Mouse (Mus musculus) lung, postnatal 0 days (tissue): Measurements from ENCODE around the gene Stard8. TPM values are rescaled to one million over a fixed set of nuclear protein-coding genes. Genes with fewer than 3 reads are reported as not detected.
"Not testable (repeated sequence)": the region's sequence is repeated elsewhere in the genome, so short reads cannot be mapped to it uniquely, and the experiment has no call there.

Source experiments
- ATAC-seq: fragments of 200-750 bp; cut with Nextera tagmentation; 2 replicates; pipeline ENCODE4 v1.8.0; 2017; ENCODE audit warnings: moderate library complexity
- DNase-seq: peaks from one replicate; pipeline ENCODE4 v3.0.0-alpha.2; 2016; ENCODE audit warnings: low spot score
- H3K27ac ChIP-seq: fragments of 300-500 bp; sonication (generic); 2 replicates; pipeline ENCODE4 v1.5.1; 2014; ENCODE audit warnings: antibody characterized with exemption, mild to moderate bottlenecking, low read length, mixed read lengths
- H3K27me3 ChIP-seq: fragments of 300-500 bp; sonication (generic); replicated peaks from 2 replicates; pipeline ENCODE4 v1.6.1; 2014; ENCODE audit warnings: low read length, mixed read lengths; ENCODE audit not compliant: insufficient read depth
- H3K36me3 ChIP-seq: fragments of 300-500 bp; sonication (generic); 2 replicates; pipeline ENCODE4 v1.6.1; 2014; ENCODE audit warnings: low read length, mixed read lengths; ENCODE audit not compliant: insufficient read depth
- H3K4me1 ChIP-seq: fragments of 300-500 bp; sonication (generic); 2 replicates; pipeline ENCODE4 v1.6.1; 2014; ENCODE audit warnings: antibody characterized with exemption, low read depth, low read length, mixed read lengths; ENCODE audit not compliant: insufficient read depth
- H3K4me2 ChIP-seq: fragments of 300-500 bp; sonication (generic); replicated peaks from 2 replicates; pipeline ENCODE4 v1.6.1; 2014; ENCODE audit warnings: low read depth, mild to moderate bottlenecking, low read length, moderate library complexity, mixed read lengths
- H3K4me3 ChIP-seq: fragments of 300-500 bp; sonication (generic); 2 replicates; pipeline ENCODE4 v1.5.1; 2014; ENCODE audit warnings: low read depth, low read length
- H3K9ac ChIP-seq: fragments of 300-500 bp; sonication (generic); replicated peaks from 2 replicates; pipeline ENCODE4 v1.6.1; 2014; ENCODE audit warnings: low read depth, mild to moderate bottlenecking
- H3K9me3 ChIP-seq: fragments of 300-500 bp; sonication (generic); 2 replicates; pipeline ENCODE4 v1.6.1; 2016; ENCODE audit warnings: low read length, mixed read lengths
- CTCF ChIP-seq: IDR thresholded peaks from 2 replicates; pipeline ENCODE4 v1.5.1; 2016; ENCODE audit warnings: antibody characterized with exemption, mild to moderate bottlenecking
- EP300 ChIP-seq: IDR thresholded peaks from 2 replicates; pipeline ENCODE4 v1.6.1; 2016; ENCODE audit warnings: antibody characterized with exemption, mild to moderate bottlenecking, control low read depth
- WGBS: fragments of 180-500 bp; shearing (Covaris S2); extraction: QIAGEN DNeasy Blood & Tissue Kit; methylation state at CpG from one replicate; pipeline ENCODE4 v1.1.7; 2014; 5-methylcytosine and 5-hydroxymethylcytosine counted together
- polyA plus RNA-seq: library from polyadenylated mRNA; unstranded; fragments of >200 nt; fragmentation: Nextera tagmentation; extraction: Ambion mirVana; gene quantifications from 2 replicates; pipeline ENCODE4 v1.2.1, GENCODE M21; 2015

Gene Stard8
- polyA plus RNA-seq = 14.8 and 18.7 TPM in 2 replicates

GRCm38 (mm10) chrX:99003046-99003445, at the start of gene Stard8:
Gene Stard8 (plus strand): TSS chrX:99003248.
- TF ChIP-seq CTCF = no peak
- no peak for TF ChIP-seq EP300
- ATAC-seq = peak; percentile 74
- Histone ChIP-seq H3K4me1 (no peaks in the 10 kb centered on the region; the same call in 1 of the 2 replicates), H3K4me2 (no peak within 1 kb of the TSS), H3K4me3 (no peak within 1 kb of the TSS), H3K9me3 (no peaks in the 10 kb centered on the region), H3K27me3 (no peaks in the 10 kb centered on the region), H3K27ac (peak within 1 kb of the TSS; percentile 14; the same call in 1 of the 2 replicates), H3K9ac (no peak within 1 kb of the TSS), H3K36me3 (no peaks in the 10 kb centered on the region)
- 29% methylated on average over 9 of the region's 9 CpGs for WGBS
- peak; percentile 66 for DNase-seq

- Histone ChIP-seq H3K27me3 (no peaks in the 10 kb centered on the region), H3K4me3 (no peak overlapping the region), H3K4me1 (no peaks in the 10 kb centered on the region), H3K9me3 (no peaks in the 10 kb centered on the region), H3K36me3 (no peaks in the 10 kb centered on the region), H3K4me2 (no peak overlapping the region), H3K27ac (no peak overlapping the region), H3K9ac (no peak overlapping the region)
- TF ChIP-seq EP300 = no peak
- TF ChIP-seq CTCF = peak; percentile 63
- WGBS = 17% methylated on average over 6 of the region's 6 CpGs
- no peak for ATAC-seq
- DNase-seq = peak; percentile 44
Measured at GRCm38 (mm10) chrX:98953941-98954340, 49.1 kb upstream of the Stard8 start.

- Histone ChIP-seq H3K4me1 (no peaks in the 10 kb centered on the region), H3K27me3 (no peaks in the 10 kb centered on the region), H3K9me3 (no peaks in the 10 kb centered on the region), H3K36me3 (no peaks in the 10 kb centered on the region), H3K27ac (no peak overlapping the region), H3K9ac (no peak overlapping the region), H3K4me2 (no peak overlapping the region), H3K4me3 (no peak overlapping the region)
- TF ChIP-seq CTCF (no peak), EP300 (no peak)
- ATAC-seq = no peak
- no peak for DNase-seq
- WGBS = 90% methylated on average over 9 of the region's 9 CpGs
Measured at GRCm38 (mm10) chrX:98958287-98958686, 44.8 kb upstream of the Stard8 start.

GRCm38 (mm10) chrX:98959050-98959449, 44.0 kb upstream of the Stard8 start:
- no peaks in the 10 kb centered on the region for H3K36me3 ChIP-seq
- no peaks in the 10 kb centered on the region for H3K9me3 ChIP-seq
- H3K4me1 ChIP-seq = no peaks in the 10 kb centered on the region
- H3K4me2 ChIP-seq = no peak overlapping the region
- no peak for TF ChIP-seq EP300
- no peak for TF ChIP-seq CTCF
- no peaks in the 10 kb centered on the region for H3K27me3 ChIP-seq
- ATAC-seq (no peak), DNase-seq (no peak)
- H3K9ac ChIP-seq = no peak overlapping the region
- no peak overlapping the region for H3K4me3 ChIP-seq
- 62% methylated on average over 4 of the region's 4 CpGs for WGBS
- H3K27ac ChIP-seq = no peak overlapping the region

GRCm38 (mm10) chrX:98963742-98964141, 39.3 kb upstream of the Stard8 start:
- TF ChIP-seq EP300 = no peak
- no peak for TF ChIP-seq CTCF
- Histone ChIP-seq H3K36me3 (no peaks in the 10 kb centered on the region), H3K4me1 (no peaks in the 10 kb centered on the region), H3K4me3 (no peak overlapping the region), H3K9ac (no peak overlapping the region), H3K27me3 (no peaks in the 10 kb centered on the region), H3K9me3 (no peaks in the 10 kb centered on the region), H3K27ac (no peak overlapping the region), H3K4me2 (no peak overlapping the region)
- ATAC-seq (no peak), DNase-seq (no peak)

GRCm38 (mm10) chrX:98964513-98964912, 38.5 kb upstream of the Stard8 start:
- TF ChIP-seq EP300 (no peak), CTCF (no peak)
- ATAC-seq (no peak), DNase-seq (peak; percentile 38)
- no peak overlapping the region for H3K9ac ChIP-seq
- no peaks in the 10 kb centered on the region for H3K27me3 ChIP-seq
- no peaks in the 10 kb centered on the region for H3K36me3 ChIP-seq
- H3K4me1 ChIP-seq = no peaks in the 10 kb centered on the region
- H3K4me3 ChIP-seq = no peak overlapping the region
- no peaks in the 10 kb centered on the region for H3K9me3 ChIP-seq
- no peak overlapping the region for H3K4me2 ChIP-seq
- H3K27ac ChIP-seq = no peak overlapping the region

GRCm38 (mm10) chrX:98986611-98987010, 16.4 kb upstream of the Stard8 start:
- not testable (repeated sequence) for H3K4me2 ChIP-seq, DNase-seq, H3K4me3 ChIP-seq, H3K27me3 ChIP-seq, H3K4me1 ChIP-seq, H3K27ac ChIP-seq, ATAC-seq, H3K9ac ChIP-seq, H3K36me3 ChIP-seq, H3K9me3 ChIP-seq
- TF ChIP-seq CTCF = peak; percentile 44
- 54% methylated on average over 5 of the region's 5 CpGs for WGBS
